Mouse (Mus musculus): ENCODE data around the gene Hcn1. TPM values are rescaled to one million over a fixed set of nuclear protein-coding genes. Genes with fewer than 3 reads are reported as not detected.

Gene Hcn1
- polyA plus RNA-seq, 1 experiment = not detected

- no peak overlapping the region for H3K27ac ChIP-seq (ENCODE audit: insufficient read depth, low read length)
- H3K27me3 ChIP-seq (ENCODE audit: control insufficient read depth, insufficient read depth, low read length) = no peaks in the 10 kb centered on the region
- DNase-seq (ENCODE audit: low read depth in 1 of 2, low spot score in 2 of 2) = no peak
- H3K4me3 ChIP-seq (ENCODE audit: extremely low read depth, insufficient read depth, insufficient read length) = no peak overlapping the region
- TF ChIP-seq POLR2A (IDR thresholded peaks at IDR 0.05; ENCODE audit: low read depth, low read length) = no peak
- no peak for TF ChIP-seq CTCF (IDR thresholded peaks at IDR 0.05; ENCODE audit: extremely low read depth, insufficient read depth, insufficient read length, insufficient replicate concordance)
- H3K4me1 ChIP-seq (ENCODE audit: control insufficient read depth, insufficient read depth, insufficient read length) = no peaks in the 10 kb centered on the region
- 85% methylated on average over 4 of the region's 4 CpGs for WGBS
- no peaks in the 10 kb centered on the region for H3K36me3 ChIP-seq (ENCODE audit: control insufficient read depth, insufficient read depth, low read length)
Measured at GRCm38 (mm10) chr13:117722090-117722489, 120.0 kb downstream of the Hcn1 start.

GRCm38 (mm10) chr13:117724083-117724482, 122.0 kb downstream of the Hcn1 start:
- no peaks in the 10 kb centered on the region for H3K36me3 ChIP-seq (ENCODE audit: control insufficient read depth, insufficient read depth, low read length)
- WGBS = 80% methylated on average over 3 of the region's 3 CpGs

GRCm38 (mm10) chr13:117728393-117728792, 126.3 kb downstream of the Hcn1 start:
- Histone ChIP-seq H3K27me3 (ENCODE audit: control insufficient read depth, insufficient read depth, low read length) (no peaks in the 10 kb centered on the region), H3K4me1 (ENCODE audit: control insufficient read depth, insufficient read depth, insufficient read length) (no peaks in the 10 kb centered on the region), H3K36me3 (ENCODE audit: control insufficient read depth, insufficient read depth, low read length) (no peaks in the 10 kb centered on the region), H3K4me3 (ENCODE audit: extremely low read depth, insufficient read depth, insufficient read length) (no peak overlapping the region), H3K27ac (ENCODE audit: insufficient read depth, low read length) (no peak overlapping the region)
- DNase-seq (ENCODE audit: low read depth in 1 of 2, low spot score in 2 of 2) = no peak
- 64% methylated on average over 2 of the region's 2 CpGs for WGBS
- TF ChIP-seq CTCF (IDR thresholded peaks at IDR 0.05; ENCODE audit: extremely low read depth, insufficient read depth, insufficient read length, insufficient replicate concordance) (no peak), POLR2A (IDR thresholded peaks at IDR 0.05; ENCODE audit: low read depth, low read length) (no peak)

More at GRCm38 (mm10) chr13:117724083-117724482, 122.0 kb downstream of the Hcn1 start:
- no peak for TF ChIP-seq CTCF (IDR thresholded peaks at IDR 0.05; ENCODE audit: extremely low read depth, insufficient read depth, insufficient read length, insufficient replicate concordance)
- Histone ChIP-seq H3K27ac (ENCODE audit: insufficient read depth, low read length) (no peak overlapping the region), H3K4me3 (ENCODE audit: extremely low read depth, insufficient read depth, insufficient read length) (no peak overlapping the region), H3K4me1 (ENCODE audit: control insufficient read depth, insufficient read depth, insufficient read length) (no peaks in the 10 kb centered on the region), H3K27me3 (ENCODE audit: control insufficient read depth, insufficient read depth, low read length) (no peaks in the 10 kb centered on the region)
- DNase-seq (ENCODE audit: low read depth in 1 of 2, low spot score in 2 of 2) = no peak

DNA sequence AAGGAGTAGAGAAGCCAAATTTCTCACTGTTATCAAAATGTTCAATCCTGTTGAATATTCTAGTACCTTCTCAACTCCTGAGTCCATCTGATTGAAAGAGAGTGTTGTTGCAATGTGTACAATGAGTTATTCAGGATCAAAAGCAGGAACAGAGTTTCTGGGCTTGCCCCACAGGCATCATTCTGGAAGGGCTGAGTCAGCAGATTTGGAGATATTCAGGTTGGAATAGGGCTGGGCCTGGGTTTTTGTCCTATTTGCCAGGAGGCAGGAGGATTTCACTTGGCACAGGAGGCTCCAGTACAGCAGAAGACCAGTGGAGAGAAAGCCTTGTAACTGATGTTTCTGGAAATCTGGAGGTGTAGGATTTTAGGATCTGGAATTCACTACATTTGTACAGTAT, 130.6 kb downstream of the Hcn1 start:
- no peak overlapping the region for H3K4me3 ChIP-seq (ENCODE audit: extremely low read depth, insufficient read depth, insufficient read length)
- no peak for DNase-seq (ENCODE audit: low read depth in 1 of 2, low spot score in 2 of 2)
- H3K4me1 ChIP-seq (ENCODE audit: control insufficient read depth, insufficient read depth, insufficient read length) = no peaks in the 10 kb centered on the region
- no peak overlapping the region for H3K27ac ChIP-seq (ENCODE audit: insufficient read depth, low read length)
- no peak for TF ChIP-seq CTCF (IDR thresholded peaks at IDR 0.05; ENCODE audit: extremely low read depth, insufficient read depth, insufficient read length, insufficient replicate concordance)
- no peak for TF ChIP-seq POLR2A (IDR thresholded peaks at IDR 0.05; ENCODE audit: low read depth, low read length)
- no peaks in the 10 kb centered on the region for H3K27me3 ChIP-seq (ENCODE audit: control insufficient read depth, insufficient read depth, low read length)
- H3K36me3 ChIP-seq (ENCODE audit: control insufficient read depth, insufficient read depth, low read length) = no peaks in the 10 kb centered on the region

- Histone ChIP-seq H3K27me3 (ENCODE audit: control insufficient read depth, insufficient read depth, low read length) (no peaks in the 10 kb centered on the region), H3K4me1 (ENCODE audit: control insufficient read depth, insufficient read depth, insufficient read length) (no peaks in the 10 kb centered on the region), H3K27ac (ENCODE audit: insufficient read depth, low read length) (no peak overlapping the region), H3K36me3 (ENCODE audit: control insufficient read depth, insufficient read depth, low read length) (no peaks in the 10 kb centered on the region), H3K4me3 (ENCODE audit: extremely low read depth, insufficient read depth, insufficient read length) (no peak overlapping the region)
- 92% methylated on average over 3 of the region's 3 CpGs for WGBS
- TF ChIP-seq POLR2A (IDR thresholded peaks at IDR 0.05; ENCODE audit: low read depth, low read length) (no peak), CTCF (IDR thresholded peaks at IDR 0.05; ENCODE audit: extremely low read depth, insufficient read depth, insufficient read length, insufficient replicate concordance) (no peak)
- DNase-seq (ENCODE audit: low read depth in 1 of 2, low spot score in 2 of 2) = no peak
Measured at GRCm38 (mm10) chr13:117744451-117744850, 142.3 kb downstream of the Hcn1 start.

- no peaks in the 10 kb centered on the region for H3K27me3 ChIP-seq (ENCODE audit: control insufficient read depth, insufficient read depth, low read length)
- no peak overlapping the region; the same call in 1 of the 2 replicates for H3K4me3 ChIP-seq (ENCODE audit: extremely low read depth, insufficient read depth, insufficient read length)
- no peak for DNase-seq (ENCODE audit: low read depth in 1 of 2, low spot score in 2 of 2)
Measured at GRCm38 (mm10) chr13:117745173-117745572, 143.1 kb downstream of the Hcn1 start.

GRCm38 (mm10) chr13:117765487-117765886, 163.4 kb downstream of the Hcn1 start:
- TF ChIP-seq CTCF (IDR thresholded peaks at IDR 0.05; ENCODE audit: extremely low read depth, insufficient read depth, insufficient read length, insufficient replicate concordance) (no peak), POLR2A (IDR thresholded peaks at IDR 0.05; ENCODE audit: low read depth, low read length) (no peak)
- Histone ChIP-seq H3K36me3 (ENCODE audit: control insufficient read depth, insufficient read depth, low read length) (no peaks in the 10 kb centered on the region), H3K4me1 (ENCODE audit: control insufficient read depth, insufficient read depth, insufficient read length) (no peaks in the 10 kb centered on the region), H3K4me3 (ENCODE audit: extremely low read depth, insufficient read depth, insufficient read length) (no peak overlapping the region), H3K27me3 (ENCODE audit: control insufficient read depth, insufficient read depth, low read length) (no peaks in the 10 kb centered on the region), H3K27ac (ENCODE audit: insufficient read depth, low read length) (no peak overlapping the region)
- 82% methylated on average over 6 of the region's 6 CpGs for WGBS
- DNase-seq (ENCODE audit: low read depth in 1 of 2, low spot score in 2 of 2) = no peak

More at GRCm38 (mm10) chr13:117745173-117745572, 143.1 kb downstream of the Hcn1 start:
- TF ChIP-seq CTCF (IDR thresholded peaks at IDR 0.05; ENCODE audit: extremely low read depth, insufficient read depth, insufficient read length, insufficient replicate concordance) = no peak
- TF ChIP-seq POLR2A (IDR thresholded peaks at IDR 0.05; ENCODE audit: low read depth, low read length) = no peak
- Histone ChIP-seq H3K36me3 (ENCODE audit: control insufficient read depth, insufficient read depth, low read length) (no peaks in the 10 kb centered on the region), H3K4me1 (ENCODE audit: control insufficient read depth, insufficient read depth, insufficient read length) (no peaks in the 10 kb centered on the region), H3K27ac (ENCODE audit: insufficient read depth, low read length) (no peak overlapping the region)
- WGBS = 50% methylated on average over 3 of the region's 3 CpGs
